Mouse (Mus musculus): ENCODE results near the gene Fkbp5. TPM values are rescaled to one million over a fixed set of nuclear protein-coding genes. Genes with fewer than 3 reads are reported as not detected.

Gene Fkbp5
- polyA plus RNA-seq, 1 experiment from 2014 or later, result 9.7 TPM

- Histone ChIP-seq H3K4me3 (ENCODE audit: low read depth, low read length) (no peak overlapping the region), H3K4me1 (ENCODE audit: control insufficient read depth, insufficient read depth, low read length) (no peaks in the 10 kb centered on the region), H3K27ac (ENCODE audit: low read depth, low read length) (no peak overlapping the region), H3K9ac (ENCODE audit: low read length) (peak overlapping the region; percentile 11; the same call in 1 of the 2 replicates), H3K9me3 (ENCODE audit: control insufficient read depth, low read length) (no peaks in the 10 kb centered on the region), H3K4me2 (ENCODE audit: low read depth) (peak overlapping the region; percentile 25), H3K36me3 (ENCODE audit: control insufficient read depth, insufficient read depth, low read length) (no peaks in the 10 kb centered on the region), H3K27me3 (ENCODE audit: control insufficient read depth, insufficient read depth, low read length) (peaks cover 10% of the 10 kb centered on the region)
- ATAC-seq (ENCODE audit: insufficient read depth, low FRiP score, low TSS enrichment) (no peak), DNase-seq (ENCODE audit: low spot score) (peak; percentile 84)
- 4% methylated on average over 23 of the region's 23 CpGs for WGBS
These were observed 131.0 kb downstream of the Fkbp5 start for GRCm38 (mm10) chr17:28386150-28386905.

GRCm38 (mm10) chr17:28384298-28384697, 133.0 kb downstream of the Fkbp5 start:
- WGBS, result 67% methylated on average over 4 of the region's 4 CpGs
- H3K9me3 ChIP-seq (ENCODE audit: control insufficient read depth, low read length), result no peaks in the 10 kb centered on the region
- peaks cover 10% of the 10 kb centered on the region for H3K27me3 ChIP-seq (ENCODE audit: control insufficient read depth, insufficient read depth, low read length)
- ATAC-seq (ENCODE audit: insufficient read depth, low FRiP score, low TSS enrichment) (no peak), DNase-seq (ENCODE audit: low spot score) (no peak)
- H3K27ac ChIP-seq (ENCODE audit: low read depth, low read length), result no peak overlapping the region
- H3K4me3 ChIP-seq (ENCODE audit: low read depth, low read length), result no peak overlapping the region
- H3K4me2 ChIP-seq (ENCODE audit: low read depth), result no peak overlapping the region
- H3K4me1 ChIP-seq (ENCODE audit: control insufficient read depth, insufficient read depth, low read length), result no peaks in the 10 kb centered on the region
- no peaks in the 10 kb centered on the region for H3K36me3 ChIP-seq (ENCODE audit: control insufficient read depth, insufficient read depth, low read length)
- no peak overlapping the region for H3K9ac ChIP-seq (ENCODE audit: low read length)

- H3K27ac ChIP-seq (ENCODE audit: low read depth, low read length), result no peak overlapping the region
- no peaks in the 10 kb centered on the region for H3K9me3 ChIP-seq (ENCODE audit: control insufficient read depth, low read length)
These were observed 137.1 kb downstream of the Fkbp5 start for GRCm38 (mm10) chr17:28380255-28380654.

GRCm38 (mm10) chr17:28375592-28376061, 141.7 kb downstream of the Fkbp5 start:
- H3K4me1 ChIP-seq (ENCODE audit: control insufficient read depth, insufficient read depth, low read length), result no peaks in the 10 kb centered on the region
- H3K9ac ChIP-seq (ENCODE audit: low read length), result no peak overlapping the region
- H3K36me3 ChIP-seq (ENCODE audit: control insufficient read depth, insufficient read depth, low read length), result no peaks in the 10 kb centered on the region
- no peak overlapping the region for H3K27ac ChIP-seq (ENCODE audit: low read depth, low read length)
- 8% methylated on average over 17 of the region's 17 CpGs for WGBS
- H3K27me3 ChIP-seq (ENCODE audit: control insufficient read depth, insufficient read depth, low read length), result peaks cover 19% of the 10 kb centered on the region
- no peak overlapping the region for H3K4me2 ChIP-seq (ENCODE audit: low read depth)
- no peaks in the 10 kb centered on the region for H3K9me3 ChIP-seq (ENCODE audit: control insufficient read depth, low read length)
- no peak overlapping the region for H3K4me3 ChIP-seq (ENCODE audit: low read depth, low read length)
- no peak for DNase-seq (ENCODE audit: low spot score)
- ATAC-seq (ENCODE audit: insufficient read depth, low FRiP score, low TSS enrichment), result no peak

More at GRCm38 (mm10) chr17:28380255-28380654, 137.1 kb downstream of the Fkbp5 start:
- H3K4me2 ChIP-seq (ENCODE audit: low read depth), result no peak overlapping the region
- H3K36me3 ChIP-seq (ENCODE audit: control insufficient read depth, insufficient read depth, low read length), result no peaks in the 10 kb centered on the region
- DNase-seq (ENCODE audit: low spot score) (no peak), ATAC-seq (ENCODE audit: insufficient read depth, low FRiP score, low TSS enrichment) (no peak)
- 7% methylated on average over 6 of the region's 6 CpGs for WGBS
- no peaks in the 10 kb centered on the region for H3K4me1 ChIP-seq (ENCODE audit: control insufficient read depth, insufficient read depth, low read length)
- H3K9ac ChIP-seq (ENCODE audit: low read length), result no peak overlapping the region
- H3K4me3 ChIP-seq (ENCODE audit: low read depth, low read length), result no peak overlapping the region
- H3K27me3 ChIP-seq (ENCODE audit: control insufficient read depth, insufficient read depth, low read length), result peaks cover 7% of the 10 kb centered on the region

- no peak overlapping the region for H3K27ac ChIP-seq (ENCODE audit: low read depth, low read length)
- no peak for DNase-seq (ENCODE audit: low spot score)
- no peak for ATAC-seq (ENCODE audit: insufficient read depth, low FRiP score, low TSS enrichment)
- H3K27me3 ChIP-seq (ENCODE audit: control insufficient read depth, insufficient read depth, low read length), result peaks cover 19% of the 10 kb centered on the region
- no peaks in the 10 kb centered on the region for H3K9me3 ChIP-seq (ENCODE audit: control insufficient read depth, low read length)
- no peak overlapping the region for H3K9ac ChIP-seq (ENCODE audit: low read length)
- H3K4me3 ChIP-seq (ENCODE audit: low read depth, low read length), result no peak overlapping the region
- no peaks in the 10 kb centered on the region for H3K36me3 ChIP-seq (ENCODE audit: control insufficient read depth, insufficient read depth, low read length)
- no peak overlapping the region for H3K4me2 ChIP-seq (ENCODE audit: low read depth)
- H3K4me1 ChIP-seq (ENCODE audit: control insufficient read depth, insufficient read depth, low read length), result no peaks in the 10 kb centered on the region
- WGBS, result 16% methylated on average over 16 of the region's 16 CpGs
These were observed 142.8 kb downstream of the Fkbp5 start for GRCm38 (mm10) chr17:28374494-28374893.

GRCm38 (mm10) chr17:28373821-28374220, 143.5 kb downstream of the Fkbp5 start:
- 15% methylated on average over 10 of the region's 10 CpGs for WGBS
- Histone ChIP-seq H3K9me3 (ENCODE audit: control insufficient read depth, low read length) (no peaks in the 10 kb centered on the region), H3K27me3 (ENCODE audit: control insufficient read depth, insufficient read depth, low read length) (peaks cover 19% of the 10 kb centered on the region), H3K4me3 (ENCODE audit: low read depth, low read length) (no peak overlapping the region), H3K4me2 (ENCODE audit: low read depth) (no peak overlapping the region), H3K4me1 (ENCODE audit: control insufficient read depth, insufficient read depth, low read length) (no peaks in the 10 kb centered on the region), H3K27ac (ENCODE audit: low read depth, low read length) (no peak overlapping the region), H3K9ac (ENCODE audit: low read length) (no peak overlapping the region), H3K36me3 (ENCODE audit: control insufficient read depth, insufficient read depth, low read length) (no peaks in the 10 kb centered on the region)
- DNase-seq (ENCODE audit: low spot score), result peak; percentile 61
- ATAC-seq (ENCODE audit: insufficient read depth, low FRiP score, low TSS enrichment), result no peak

GRCm38 (mm10) chr17:28371941-28372340, 145.4 kb downstream of the Fkbp5 start:
- WGBS, result 75% methylated on average over 1 of the region's 1 CpGs
- no peaks in the 10 kb centered on the region for H3K9me3 ChIP-seq (ENCODE audit: control insufficient read depth, low read length)
- ATAC-seq (ENCODE audit: insufficient read depth, low FRiP score, low TSS enrichment), result no peak
- H3K4me1 ChIP-seq (ENCODE audit: control insufficient read depth, insufficient read depth, low read length), result no peaks in the 10 kb centered on the region
- no peaks in the 10 kb centered on the region for H3K36me3 ChIP-seq (ENCODE audit: control insufficient read depth, insufficient read depth, low read length)
- H3K27ac ChIP-seq (ENCODE audit: low read depth, low read length), result no peak overlapping the region
- H3K27me3 ChIP-seq (ENCODE audit: control insufficient read depth, insufficient read depth, low read length), result peaks cover 19% of the 10 kb centered on the region
- H3K4me3 ChIP-seq (ENCODE audit: low read depth, low read length), result no peak overlapping the region
- no peak overlapping the region for H3K9ac ChIP-seq (ENCODE audit: low read length)
- no peak for DNase-seq (ENCODE audit: low spot score)
- no peak overlapping the region for H3K4me2 ChIP-seq (ENCODE audit: low read depth)

GRCm38 (mm10) chr17:28371286-28371685, 146.0 kb downstream of the Fkbp5 start:
- Histone ChIP-seq H3K4me1 (ENCODE audit: control insufficient read depth, insufficient read depth, low read length) (no peaks in the 10 kb centered on the region), H3K4me3 (ENCODE audit: low read depth, low read length) (no peak overlapping the region), H3K4me2 (ENCODE audit: low read depth) (no peak overlapping the region), H3K9ac (ENCODE audit: low read length) (no peak overlapping the region), H3K36me3 (ENCODE audit: control insufficient read depth, insufficient read depth, low read length) (no peaks in the 10 kb centered on the region), H3K27me3 (ENCODE audit: control insufficient read depth, insufficient read depth, low read length) (peaks cover 19% of the 10 kb centered on the region), H3K27ac (ENCODE audit: low read depth, low read length) (no peak overlapping the region), H3K9me3 (ENCODE audit: control insufficient read depth, low read length) (no peaks in the 10 kb centered on the region)
- ATAC-seq (ENCODE audit: insufficient read depth, low FRiP score, low TSS enrichment), result no peak
- DNase-seq (ENCODE audit: low spot score), result no peak
- 64% methylated on average over 2 of the region's 2 CpGs for WGBS

GRCm38 (mm10) chr17:28369056-28369455, 148.3 kb downstream of the Fkbp5 start:
- 78% methylated on average over 5 of the region's 5 CpGs for WGBS
- ATAC-seq (ENCODE audit: insufficient read depth, low FRiP score, low TSS enrichment) (no peak), DNase-seq (ENCODE audit: low spot score) (no peak)
- no peak overlapping the region for H3K4me2 ChIP-seq (ENCODE audit: low read depth)
- H3K4me3 ChIP-seq (ENCODE audit: low read depth, low read length), result no peak overlapping the region
- no peak overlapping the region for H3K27ac ChIP-seq (ENCODE audit: low read depth, low read length)
- peaks cover 2% of the 10 kb centered on the region; the same call in 1 of the 2 replicates for H3K4me1 ChIP-seq (ENCODE audit: control insufficient read depth, insufficient read depth, low read length)
- no peak overlapping the region for H3K9ac ChIP-seq (ENCODE audit: low read length)
- H3K36me3 ChIP-seq (ENCODE audit: control insufficient read depth, insufficient read depth, low read length), result no peaks in the 10 kb centered on the region
- H3K27me3 ChIP-seq (ENCODE audit: control insufficient read depth, insufficient read depth, low read length), result peaks cover 19% of the 10 kb centered on the region
- no peaks in the 10 kb centered on the region for H3K9me3 ChIP-seq (ENCODE audit: control insufficient read depth, low read length)
